Mouse (Mus musculus) embryonic fibroblast, embryonic 13.5 days (primary cell): ENCODE results near the gene Slc38a1.

Experiments
- CTCF ChIP-seq: IDR thresholded peaks from 2 replicates; pipeline ENCODE4 v1.5.1; 2011; ENCODE audit warnings: mild to moderate bottlenecking, control low read depth, low read length, moderate library complexity, borderline replicate concordance; ENCODE audit not compliant: insufficient read depth
- POLR2A ChIP-seq: IDR thresholded peaks from 2 replicates; pipeline ENCODE4 v1.6.1; 2011; ENCODE audit warnings: low read depth, mild to moderate bottlenecking, control low read depth, low read length, moderate library complexity

GRCm38 (mm10) chr15:96560576-96561298 lies 82.0 kb downstream of the Slc38a1 start:
- no peak for TF ChIP-seq POLR2A
- no peak for TF ChIP-seq CTCF
